Mouse (Mus musculus) heart, embryonic 15.5 days (tissue): ENCODE measurements at regions not wholly inside any gene's neighbourhood (a gene's known extent, or its start where the extent isn't known, plus 50 kb on each side); places are given as distances from the start of the nearest gene placed in this dataset.
A peak's percentile ranks its signal among the peaks of the same experiment; 100 is the strongest.

ENCODE experiments used
- ATAC-seq: fragments of 200-750 bp; cut with Nextera tagmentation; replicated peaks from 2 replicates; pipeline ENCODE4 v1.8.0; 2017; ENCODE audit warnings: low read depth, moderate TSS enrichment; ENCODE audit not compliant: insufficient number of reproducible peaks, insufficient read depth, low FRiP score
- H3K27ac ChIP-seq: fragments of 300-500 bp; sonication (generic); 2 replicates; pipeline ENCODE4 v1.5.1; 2015; ENCODE audit warnings: mild to moderate bottlenecking, inconsistent platforms
- H3K27me3 ChIP-seq: fragments of 300-500 bp; sonication (generic); 2 replicates; pipeline ENCODE4 v1.6.1; 2015; ENCODE audit warnings: inconsistent platforms
- H3K36me3 ChIP-seq: fragments of 300-500 bp; sonication (generic); 2 replicates; pipeline ENCODE4 v1.6.1; 2015; ENCODE audit warnings: mild to moderate bottlenecking, inconsistent platforms
- H3K4me1 ChIP-seq: fragments of 300-500 bp; sonication (generic); replicated peaks from 2 replicates; pipeline ENCODE4 v1.6.1; 2015; ENCODE audit warnings: inconsistent platforms
- H3K4me2 ChIP-seq: fragments of 300-500 bp; sonication (generic); 2 replicates; pipeline ENCODE4 v1.6.1; 2015; ENCODE audit warnings: inconsistent platforms, mild to moderate bottlenecking, moderate library complexity
- H3K4me3 ChIP-seq: fragments of 300-500 bp; sonication (generic); 2 replicates; pipeline ENCODE4 v1.5.1; 2015; ENCODE audit warnings: mild to moderate bottlenecking, inconsistent platforms
- H3K9ac ChIP-seq: fragments of 300-500 bp; sonication (generic); 2 replicates; pipeline ENCODE4 v1.6.1; 2015; ENCODE audit warnings: mild to moderate bottlenecking, inconsistent platforms
- H3K9me3 ChIP-seq: fragments of 300-500 bp; sonication (generic); replicated peaks from 2 replicates; pipeline ENCODE4 v1.6.1; 2016; ENCODE audit warnings: inconsistent platforms
- WGBS: fragments of 180-500 bp; shearing (Covaris S2); methylation state at CpG from one replicate; pipeline ENCODE4 v1.1.7; 2015; ENCODE audit warnings: mixed read lengths; 5-methylcytosine and 5-hydroxymethylcytosine counted together

GRCm38 (mm10) chr4:9147732-9148131 lies 908.9 kb upstream of the Car8 start:
- no peaks in the 10 kb centered on the region for H3K4me1 ChIP-seq
- no peak overlapping the region for H3K4me2 ChIP-seq
- no peak overlapping the region for H3K9ac ChIP-seq
- WGBS: 41% methylated on average over 5 of the region's 5 CpGs
- H3K36me3 ChIP-seq: no peaks in the 10 kb centered on the region
- H3K27ac ChIP-seq: no peak overlapping the region
- ATAC-seq: no peak
- no peak overlapping the region for H3K4me3 ChIP-seq
- H3K27me3 ChIP-seq: no peaks in the 10 kb centered on the region
- H3K9me3 ChIP-seq: no peaks in the 10 kb centered on the region

- H3K27me3 ChIP-seq: no peaks in the 10 kb centered on the region
- H3K9me3 ChIP-seq: no peaks in the 10 kb centered on the region
- no peak overlapping the region for H3K27ac ChIP-seq
- WGBS: 81% methylated on average over 9 of the region's 9 CpGs
- H3K4me3 ChIP-seq: no peak overlapping the region
- no peak for ATAC-seq
- no peaks in the 10 kb centered on the region for H3K4me1 ChIP-seq
- no peak overlapping the region for H3K9ac ChIP-seq
- H3K36me3 ChIP-seq: no peaks in the 10 kb centered on the region
- H3K4me2 ChIP-seq: no peak overlapping the region
Observed at GRCm38 (mm10) chr4:9144226-9145215, 905.7 kb upstream of the Car8 start.

DNA sequence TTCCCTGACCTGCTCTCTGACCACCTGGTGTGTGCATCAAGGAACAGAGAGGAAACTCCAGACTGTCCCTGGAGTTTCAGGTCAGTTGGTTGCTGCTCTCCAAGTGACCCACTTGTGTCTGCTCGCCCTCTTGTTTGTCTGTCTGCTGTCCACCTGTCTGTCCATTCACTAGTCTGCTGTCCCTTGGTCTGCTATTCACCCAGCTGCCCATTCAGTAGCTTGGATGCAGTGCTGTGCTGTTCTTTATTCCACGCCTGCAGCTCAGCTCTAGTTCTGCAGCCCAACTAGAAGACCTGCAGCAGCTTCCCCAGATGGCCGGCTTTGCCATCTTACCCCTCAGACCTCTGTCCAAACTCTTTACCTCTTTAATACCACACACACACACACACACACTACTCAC lies 904.2 kb upstream of the Car8 start:
- 92% methylated on average over 3 of the region's 3 CpGs for WGBS
- Histone ChIP-seq H3K9me3 (no peaks in the 10 kb centered on the region), H3K27ac (no peak overlapping the region), H3K9ac (no peak overlapping the region), H3K4me3 (no peak overlapping the region), H3K4me1 (no peaks in the 10 kb centered on the region), H3K36me3 (no peaks in the 10 kb centered on the region), H3K27me3 (no peaks in the 10 kb centered on the region), H3K4me2 (no peak overlapping the region)
- no peak for ATAC-seq

DNA sequence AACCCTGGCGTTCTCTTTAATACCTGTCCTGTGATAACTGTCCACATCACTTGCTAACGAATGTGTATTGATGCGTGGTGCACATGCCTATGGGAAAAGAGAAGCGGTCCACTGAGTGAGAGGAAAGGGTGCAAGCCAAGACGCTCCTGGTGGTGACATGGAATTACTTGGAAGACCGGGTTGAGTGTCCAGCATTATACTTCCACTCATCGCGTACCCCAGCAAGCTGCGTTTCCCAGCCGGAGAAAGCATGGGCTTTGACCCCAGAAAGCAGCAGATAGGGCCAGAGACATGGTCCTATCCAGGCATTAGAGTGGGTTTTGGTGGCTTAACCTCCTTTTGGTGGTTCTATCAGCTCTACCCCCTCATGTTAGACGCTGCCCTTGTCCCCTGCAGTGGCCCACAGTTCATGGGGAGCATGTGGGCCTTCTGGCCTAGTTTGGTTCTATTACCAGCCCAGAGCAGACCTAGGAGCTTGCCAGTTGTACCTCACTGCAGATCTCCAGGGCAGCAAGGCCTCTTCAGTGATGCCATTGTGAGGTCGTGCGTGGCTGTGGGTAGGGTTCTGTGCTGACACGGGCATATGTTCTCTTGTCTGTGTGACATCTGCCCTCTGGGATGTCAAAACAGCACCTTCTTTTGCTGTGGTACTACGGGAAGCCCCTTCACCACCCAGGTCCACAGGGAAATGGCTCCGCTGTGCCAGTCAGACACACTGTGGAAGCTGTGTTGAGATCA lies 903.3 kb upstream of the Car8 start:
- WGBS: 89% methylated on average over 16 of the region's 16 CpGs
- no peak overlapping the region for H3K4me2 ChIP-seq
- H3K36me3 ChIP-seq: no peaks in the 10 kb centered on the region
- H3K9me3 ChIP-seq: no peaks in the 10 kb centered on the region
- no peak overlapping the region for H3K27ac ChIP-seq
- H3K4me1 ChIP-seq: no peaks in the 10 kb centered on the region
- no peak overlapping the region for H3K4me3 ChIP-seq
- no peaks in the 10 kb centered on the region for H3K27me3 ChIP-seq
- no peak overlapping the region for H3K9ac ChIP-seq
- no peak for ATAC-seq

DNA sequence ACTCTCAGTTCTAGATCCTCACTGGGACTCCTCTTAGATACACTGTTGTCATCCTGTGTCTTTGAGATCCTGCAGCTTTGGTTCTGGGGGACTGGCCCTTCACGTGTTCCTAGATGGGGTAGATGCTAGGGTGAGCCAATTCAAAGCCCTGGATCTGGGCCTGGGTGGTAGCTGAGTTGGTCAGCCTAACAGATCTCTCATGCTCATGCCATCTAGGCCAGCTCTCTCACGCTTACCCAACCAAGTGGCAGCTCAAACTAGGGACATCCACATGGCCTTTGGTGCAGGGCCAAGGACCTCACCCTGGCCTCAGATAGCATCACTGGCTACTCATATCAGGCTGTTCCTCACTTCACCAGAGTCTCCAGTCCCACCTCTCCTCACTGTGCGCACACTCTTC lies 901.9 kb upstream of the Car8 start:
- H3K9ac ChIP-seq: no peak overlapping the region
- H3K27me3 ChIP-seq: no peaks in the 10 kb centered on the region
- no peak overlapping the region for H3K4me3 ChIP-seq
- peaks cover 8% of the 10 kb centered on the region for H3K4me1 ChIP-seq
- no peak overlapping the region for H3K4me2 ChIP-seq
- no peak overlapping the region for H3K27ac ChIP-seq
- no peak for ATAC-seq
- no peaks in the 10 kb centered on the region for H3K9me3 ChIP-seq
- WGBS: 87% methylated on average over 3 of the region's 3 CpGs
- no peaks in the 10 kb centered on the region for H3K36me3 ChIP-seq

- Histone ChIP-seq H3K36me3 (no peaks in the 10 kb centered on the region), H3K27ac (no peak overlapping the region), H3K4me3 (no peak overlapping the region), H3K4me2 (peak overlapping the region; percentile 75), H3K4me1 (peaks cover 22% of the 10 kb centered on the region), H3K9ac (no peak overlapping the region), H3K27me3 (no peaks in the 10 kb centered on the region), H3K9me3 (no peaks in the 10 kb centered on the region)
- 72% methylated on average over 13 of the region's 13 CpGs for WGBS
- no peak for ATAC-seq
Observed at GRCm38 (mm10) chr4:9136657-9137056, 897.8 kb upstream of the Car8 start.

GRCm38 (mm10) chr4:9136188-9136569 lies 897.3 kb upstream of the Car8 start:
- no peak; the same call in 1 of the 2 replicates for ATAC-seq

GRCm38 (mm10) chr4:9135481-9136187 lies 896.8 kb upstream of the Car8 start:
- Histone ChIP-seq H3K27me3 (no peaks in the 10 kb centered on the region), H3K4me2 (peak overlapping the region; percentile 75), H3K27ac (no peak overlapping the region), H3K9ac (no peak overlapping the region), H3K36me3 (no peaks in the 10 kb centered on the region), H3K9me3 (no peaks in the 10 kb centered on the region), H3K4me3 (peak overlapping the region; percentile 39), H3K4me1 (peaks cover 32% of the 10 kb centered on the region)
- ATAC-seq: peak; percentile 68; the same call in 1 of the 2 replicates
- WGBS: 9% methylated on average over 21 of the region's 21 CpGs

More at GRCm38 (mm10) chr4:9136188-9136569, 897.3 kb upstream of the Car8 start:
- H3K27me3 ChIP-seq: no peaks in the 10 kb centered on the region
- no peaks in the 10 kb centered on the region for H3K9me3 ChIP-seq
- no peak overlapping the region for H3K27ac ChIP-seq
- peak overlapping the region; percentile 75 for H3K4me2 ChIP-seq
- H3K4me3 ChIP-seq: peak overlapping the region; percentile 39
- peak overlapping the region; percentile 42; the same call in 1 of the 2 replicates for H3K9ac ChIP-seq
- 14% methylated on average over 10 of the region's 10 CpGs for WGBS
- H3K4me1 ChIP-seq: peaks cover 27% of the 10 kb centered on the region
- no peaks in the 10 kb centered on the region for H3K36me3 ChIP-seq

- H3K4me2 ChIP-seq: no peak overlapping the region
- no peak overlapping the region for H3K9ac ChIP-seq
- peak overlapping the region; percentile 66 for H3K27ac ChIP-seq
- peaks cover 33% of the 10 kb centered on the region for H3K4me1 ChIP-seq
- H3K4me3 ChIP-seq: no peak overlapping the region
- H3K36me3 ChIP-seq: no peaks in the 10 kb centered on the region
- no peaks in the 10 kb centered on the region for H3K27me3 ChIP-seq
- ATAC-seq: 0 out of 2 replicates have a peak, but pooled peaks have one; percentile 37
- WGBS: 57% methylated on average over 2 of the region's 2 CpGs
- H3K9me3 ChIP-seq: no peaks in the 10 kb centered on the region
Observed at GRCm38 (mm10) chr4:9133695-9134094, 894.9 kb upstream of the Car8 start.

DNA sequence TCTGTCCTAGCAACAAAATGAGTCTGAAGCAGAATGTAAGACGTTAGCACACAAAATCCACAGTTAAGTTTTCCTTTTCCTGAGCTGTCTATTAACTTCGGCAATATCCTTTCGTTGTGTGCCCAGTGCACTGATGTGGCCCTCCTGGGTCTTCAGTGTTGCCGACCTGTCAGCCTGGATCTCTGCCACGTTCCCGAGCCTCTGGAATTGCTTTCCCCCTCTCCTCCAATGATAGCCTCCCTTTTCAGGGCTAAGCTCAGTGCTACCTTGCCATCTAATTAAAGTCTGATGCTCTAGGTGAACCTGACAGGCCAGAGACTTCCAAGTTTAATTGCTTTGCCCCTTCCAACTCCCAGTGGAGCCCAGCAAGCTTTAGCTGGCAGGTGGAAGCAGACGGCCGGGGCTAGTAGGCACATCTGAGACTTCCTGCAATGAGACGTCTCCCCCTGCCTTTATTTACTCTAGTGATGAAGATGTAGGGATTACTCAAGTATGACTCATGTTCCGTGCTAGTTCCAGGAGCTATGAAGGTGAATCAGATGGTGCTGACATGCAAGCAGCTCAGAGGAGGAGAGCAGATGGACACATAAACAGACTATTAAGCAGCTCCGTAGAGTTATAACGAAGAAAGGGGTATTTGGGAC lies 894.3 kb upstream of the Car8 start:
- Histone ChIP-seq H3K36me3 (no peaks in the 10 kb centered on the region), H3K27me3 (no peaks in the 10 kb centered on the region), H3K4me1 (peaks cover 33% of the 10 kb centered on the region), H3K4me3 (no peak overlapping the region), H3K9me3 (no peaks in the 10 kb centered on the region), H3K4me2 (no peak overlapping the region), H3K27ac (peak overlapping the region; percentile 66), H3K9ac (no peak overlapping the region)
- no peak for ATAC-seq
- WGBS: 52% methylated on average over 12 of the region's 12 CpGs

GRCm38 (mm10) chr4:9132356-9132755 lies 893.5 kb upstream of the Car8 start:
- Histone ChIP-seq H3K36me3 (no peaks in the 10 kb centered on the region), H3K4me3 (no peak overlapping the region), H3K4me2 (no peak overlapping the region), H3K9me3 (no peaks in the 10 kb centered on the region), H3K9ac (no peak overlapping the region), H3K27ac (no peak overlapping the region), H3K4me1 (peaks cover 33% of the 10 kb centered on the region), H3K27me3 (no peaks in the 10 kb centered on the region)
- WGBS: 85% methylated on average over 6 of the region's 6 CpGs
- no peak for ATAC-seq
